Mouse (Mus musculus): ENCODE results near the gene Reln.

Reln gene

GRCm38 (mm10) chr5:22118456-22118855, 226.0 kb downstream of the Reln start:
- no peak for DNase-seq (ENCODE audit: low spot score in 2 of 2)

GRCm38 (mm10) chr5:22116922-22117321, 227.6 kb downstream of the Reln start:
- DNase-seq (ENCODE audit: low spot score in 2 of 2): no peak

- DNase-seq (ENCODE audit: low spot score in 2 of 2): no peak
Measured at GRCm38 (mm10) chr5:22106811-22107485, 237.6 kb downstream of the Reln start.

- no peak for DNase-seq (ENCODE audit: low spot score in 2 of 2)
Measured at GRCm38 (mm10) chr5:22094984-22095383, 249.5 kb downstream of the Reln start.

- DNase-seq (ENCODE audit: low spot score in 2 of 2): no peak
Measured at GRCm38 (mm10) chr5:22094043-22094442, 250.5 kb downstream of the Reln start.

GRCm38 (mm10) chr5:22093157-22093865, 251.2 kb downstream of the Reln start:
- no peak for DNase-seq (ENCODE audit: low spot score in 2 of 2)

GRCm38 (mm10) chr5:22080468-22080986, 264.0 kb downstream of the Reln start:
- DNase-seq (ENCODE audit: low spot score in 2 of 2): no peak

GRCm38 (mm10) chr5:22074971-22075370, 269.5 kb downstream of the Reln start:
- DNase-seq (ENCODE audit: low spot score in 2 of 2): no peak

GRCm38 (mm10) chr5:22072591-22072990, 271.9 kb downstream of the Reln start:
- DNase-seq (ENCODE audit: low spot score in 2 of 2): no peak

GRCm38 (mm10) chr5:22059251-22059650, 285.3 kb downstream of the Reln start:
- DNase-seq (ENCODE audit: low spot score in 2 of 2): no peak

GRCm38 (mm10) chr5:22041825-22042224, 302.7 kb downstream of the Reln start:
- DNase-seq (ENCODE audit: low spot score in 2 of 2): no peak

- DNase-seq (ENCODE audit: low spot score in 2 of 2): no peak
Measured at GRCm38 (mm10) chr5:22039375-22040149, 304.9 kb downstream of the Reln start.

GRCm38 (mm10) chr5:22035201-22035600, 309.3 kb downstream of the Reln start:
- no peak for DNase-seq (ENCODE audit: low spot score in 2 of 2)

- DNase-seq (ENCODE audit: low spot score in 2 of 2): no peak
Measured at GRCm38 (mm10) chr5:22033039-22033438, 311.5 kb downstream of the Reln start.

GRCm38 (mm10) chr5:22031653-22032052, 312.8 kb downstream of the Reln start:
- DNase-seq (ENCODE audit: low spot score in 2 of 2): no peak

GRCm38 (mm10) chr5:22028379-22028778, 316.1 kb downstream of the Reln start:
- no peak for DNase-seq (ENCODE audit: low spot score in 2 of 2)

GRCm38 (mm10) chr5:22027240-22027875, 317.1 kb downstream of the Reln start:
- DNase-seq (ENCODE audit: low spot score in 2 of 2): no peak

GRCm38 (mm10) chr5:22025746-22026145, 318.8 kb downstream of the Reln start:
- DNase-seq (ENCODE audit: low spot score in 2 of 2): no peak

- DNase-seq (ENCODE audit: low spot score in 2 of 2): no peak
Measured at GRCm38 (mm10) chr5:22024108-22024507, 320.4 kb downstream of the Reln start.

- no peak for DNase-seq (ENCODE audit: low spot score in 2 of 2)
Measured at GRCm38 (mm10) chr5:22017896-22018295, 326.6 kb downstream of the Reln start.

GRCm38 (mm10) chr5:22014459-22014858, 330.0 kb downstream of the Reln start:
- no peak for DNase-seq (ENCODE audit: low spot score in 2 of 2)

GRCm38 (mm10) chr5:22009142-22009541, 335.4 kb downstream of the Reln start:
- no peak for DNase-seq (ENCODE audit: low spot score in 2 of 2)

All from frontal cortex, postnatal 36 days (tissue).